ENCODE assay signal across 8 mouse cellular contexts in the genomic region with DNA sequence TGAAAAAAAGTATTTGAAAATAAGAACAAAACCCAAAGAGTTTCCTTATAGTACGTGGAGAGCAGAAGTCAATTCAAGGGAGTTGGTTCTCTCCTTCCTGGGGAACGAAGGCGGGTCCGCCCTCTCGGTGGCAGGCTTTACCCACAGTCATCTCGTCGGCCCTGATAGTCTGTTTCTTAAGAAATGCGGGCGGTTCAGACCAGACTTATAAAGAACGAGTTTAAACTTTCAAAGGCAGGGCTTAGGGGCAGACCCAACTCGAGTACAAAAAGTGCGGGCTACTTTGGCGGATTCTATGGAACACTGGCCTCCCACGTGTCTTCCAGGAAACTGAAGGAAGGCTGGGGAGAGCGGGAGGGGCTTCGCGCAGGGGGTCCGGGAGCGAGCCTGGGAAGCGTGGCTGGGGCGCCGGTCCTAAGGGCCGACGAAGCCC. TPM values are rescaled to one million over a fixed set of nuclear protein-coding genes. Genes with fewer than 3 reads are reported as not detected.
DNase-seq lines count a peak whose midpoint lies in the region; ATAC-seq and TF ChIP-seq lines count a peak whose summit lies in the region.

No protein-coding gene starts in this region.

- no peaks in the 10 kb centered on the region for H3K27me3 ChIP-seq in heart, embryonic 12.5 days (replicated peaks)
- H3K27me3 ChIP-seq in forebrain, embryonic 16.5 days (replicated peaks; ENCODE audit: control insufficient read depth, insufficient read depth, low read length) = no peaks in the 10 kb centered on the region
- no peaks in the 10 kb centered on the region for H3K27me3 ChIP-seq in liver, embryonic 12.5 days (replicated peaks)

- peak; percentile 79 for ATAC-seq in heart, embryonic 12.5 days (ENCODE audit: insufficient number of reproducible peaks, low FRiP score)
- ATAC-seq in forebrain, embryonic 16.5 days = peak; percentile 89
- peak; percentile 60 for ATAC-seq in liver, embryonic 12.5 days

- H3K4me3 ChIP-seq in heart, embryonic 12.5 days = peak overlapping the region; percentile 89
- H3K4me3 ChIP-seq in forebrain, embryonic 16.5 days (replicated peaks; ENCODE audit: low read length) = peak overlapping the region; percentile 87
- peak overlapping the region; percentile 99 for H3K4me3 ChIP-seq in liver, embryonic 12.5 days
- H3K4me3 ChIP-seq in olfactory bulb, adult 2 months (ENCODE audit: insufficient read depth, low read depth, low read length) = peak overlapping the region; percentile 67

- TF ChIP-seq POLR2A in olfactory bulb, adult 2 months (IDR thresholded peaks at IDR 0.05; ENCODE audit: insufficient read depth, low read depth, low read length) = no peak

- no peak for DNase-seq in heart, postnatal 4 days
- peak; percentile 84 for DNase-seq in T-cell, adult 2 months (ENCODE audit: low spot score)
- DNase-seq in right cerebral cortex, adult 2 months (ENCODE audit: low spot score in 2 of 2) = no peak
- no peak for DNase-seq in frontal cortex, postnatal 10 days (ENCODE audit: low spot score in 2 of 2)

- 0 out of 2 replicates have a peak, but pooled peaks have one; percentile 20 for TF ChIP-seq CTCF in olfactory bulb, adult 2 months (IDR thresholded peaks at IDR 0.05; ENCODE audit: insufficient read depth, low read depth, low read length)

- peak overlapping the region; percentile 96 for H3K27ac ChIP-seq in heart, embryonic 12.5 days (ENCODE audit: poor library complexity, severe bottlenecking)
- peak overlapping the region; percentile 94 for H3K27ac ChIP-seq in forebrain, embryonic 16.5 days (ENCODE audit: low read length)
- peak overlapping the region; percentile 99 for H3K27ac ChIP-seq in liver, embryonic 12.5 days
- peak overlapping the region; percentile 53; the same call in 1 of the 2 replicates for H3K27ac ChIP-seq in olfactory bulb, adult 2 months (ENCODE audit: insufficient read depth, low read depth, low read length)

- peak overlapping the region; percentile 100 for H3K9ac ChIP-seq in heart, embryonic 12.5 days
- H3K9ac ChIP-seq in forebrain, embryonic 16.5 days (replicated peaks; ENCODE audit: low read depth, low read length) = peak overlapping the region; percentile 76
- peak overlapping the region; percentile 100 for H3K9ac ChIP-seq in liver, embryonic 12.5 days

- WGBS in heart, embryonic 12.5 days = under 1% methylated on average over 24 of the region's 24 CpGs
- 0% methylated on average over 24 of the region's 24 CpGs for WGBS in forebrain, embryonic 16.5 days
- WGBS in liver, embryonic 12.5 days (ENCODE audit: insufficient replicate concordance) = under 1% methylated on average over 24 of the region's 24 CpGs
- 0% methylated on average over 24 of the region's 24 CpGs for WGBS in olfactory bulb, adult 2 months

- H3K9me3 ChIP-seq in heart, embryonic 12.5 days (replicated peaks) = no peaks in the 10 kb centered on the region
- no peaks in the 10 kb centered on the region for H3K9me3 ChIP-seq in forebrain, embryonic 16.5 days (ENCODE audit: control insufficient read depth, low read length)
- H3K9me3 ChIP-seq in liver, embryonic 12.5 days (replicated peaks) = no peaks in the 10 kb centered on the region

- peaks cover 11% of the 10 kb centered on the region; the same call in 1 of the 2 replicates for H3K36me3 ChIP-seq in heart, embryonic 12.5 days
- no peaks in the 10 kb centered on the region for H3K36me3 ChIP-seq in forebrain, embryonic 16.5 days (ENCODE audit: control insufficient read depth, insufficient read depth)
- H3K36me3 ChIP-seq in liver, embryonic 12.5 days = peaks cover 33% of the 10 kb centered on the region

- H3K4me2 ChIP-seq in heart, embryonic 12.5 days = peak overlapping the region; percentile 94
- peak overlapping the region; percentile 65 for H3K4me2 ChIP-seq in forebrain, embryonic 16.5 days (ENCODE audit: low read length)
- H3K4me2 ChIP-seq in liver, embryonic 12.5 days = peak overlapping the region; percentile 92

- H3K4me1 ChIP-seq in heart, embryonic 12.5 days (replicated peaks) = peaks cover 16% of the 10 kb centered on the region
- H3K4me1 ChIP-seq in forebrain, embryonic 16.5 days (replicated peaks; ENCODE audit: control insufficient read depth, insufficient read depth, low read length) = peaks cover 22% of the 10 kb centered on the region
- peaks cover 34% of the 10 kb centered on the region for H3K4me1 ChIP-seq in liver, embryonic 12.5 days
- peaks cover 13% of the 10 kb centered on the region for H3K4me1 ChIP-seq in olfactory bulb, adult 2 months (ENCODE audit: control insufficient read depth, insufficient read depth, low read length)

RNA-seq across cellular contexts. Expression of a gene that starts 0.5 kb away (rescaled TPM):
- polyA plus RNA-seq in heart, embryonic 12.5 days (2016; fragmentation: Nextera tagmentation; extraction: Ambion mirVana) = 53.9 and 55.7 TPM in 2 replicates
- total RNA-seq in heart, postnatal 4 days (2021) = 100 to 1,000 TPM; 103 to 104 TPM
- polyA plus RNA-seq in forebrain, embryonic 16.5 days (2015; fragmentation: Nextera tagmentation; extraction: Ambion mirVana) = 22.2 and 27.6 TPM in 2 replicates
- polyA plus RNA-seq in liver, embryonic 12.5 days (2016; fragmentation: Nextera tagmentation; extraction: Ambion mirVana) = 81.1 and 83.3 TPM in 2 replicates
- polyA plus RNA-seq in olfactory bulb, adult 2 months (2012; ENCODE audit: insufficient read depth, insufficient read length, low replicate concordance, missing spikeins) = 607 TPM in 1 of 2 replicates, not detected in the other

RNA-seq across cellular contexts. Expression of a gene that starts 0.8 kb away (rescaled TPM):
- 1.1 and 2.4 TPM in 2 replicates for polyA plus RNA-seq in heart, embryonic 12.5 days (2016; fragmentation: Nextera tagmentation; extraction: Ambion mirVana)
- total RNA-seq in heart, postnatal 4 days (2021) = under 1 TPM; 0.48 to 0.77 TPM
- polyA plus RNA-seq in forebrain, embryonic 16.5 days (2015; fragmentation: Nextera tagmentation; extraction: Ambion mirVana) = 0.62 TPM in 1 of 2 replicates, not detected in the other
- polyA plus RNA-seq in liver, embryonic 12.5 days (2016; fragmentation: Nextera tagmentation; extraction: Ambion mirVana) = 2.1 and 2.3 TPM in 2 replicates
- polyA plus RNA-seq in olfactory bulb, adult 2 months (2012; ENCODE audit: insufficient read depth, insufficient read length, low replicate concordance, missing spikeins) = not detected in 2 replicates

RNA-seq across cellular contexts. Expression of a gene that starts 14.5 kb away (rescaled TPM):
- 69.5 and 71.0 TPM in 2 replicates for polyA plus RNA-seq in heart, embryonic 12.5 days (2016; fragmentation: Nextera tagmentation; extraction: Ambion mirVana)
- 10 to 100 TPM; 31.9 to 33.2 TPM for total RNA-seq in heart, postnatal 4 days (2021)
- 87.6 and 94.4 TPM in 2 replicates for polyA plus RNA-seq in forebrain, embryonic 16.5 days (2015; fragmentation: Nextera tagmentation; extraction: Ambion mirVana)
- 56.5 and 57.3 TPM in 2 replicates for polyA plus RNA-seq in liver, embryonic 12.5 days (2016; fragmentation: Nextera tagmentation; extraction: Ambion mirVana)
- not detected in 2 replicates for polyA plus RNA-seq in olfactory bulb, adult 2 months (2012; ENCODE audit: insufficient read depth, insufficient read length, low replicate concordance, missing spikeins)
